ENCODE assay signal across 24 mouse cellular contexts in genomic region chr12:78727723-78728122, GRCm38 (mm10). TPM values are rescaled to one million over a fixed set of nuclear protein-coding genes. Genes with fewer than 3 reads are reported as not detected.
DNase-seq lines count a peak whose midpoint lies in the region; ATAC-seq lines count a peak whose summit lies in the region.
"Had no signal": no experiment of that assay in that cellular context is flagged by ENCODE, and none has a peak within 500 bp of the region (broad histone marks: within the 10 kb centered on the region; RNA-seq: fewer than 3 reads in every experiment).

No protein-coding gene starts in this region.

- peak; percentile 14 for DNase-seq in kidney, adult 9 months
- no peak for DNase-seq in kidney, adult 11 months
- DNase-seq in adipocyte (ENCODE audit: low spot score): peak; percentile 22
- peak; percentile 34 for DNase-seq in kidney, postnatal 10 days
- peak; percentile 2 to 28 for DNase-seq in kidney, postnatal 36 days
- no peak for DNase-seq in right cerebral cortex, postnatal 36 days (ENCODE audit: low spot score in 2 of 2)
- no peak for DNase-seq in layer of hippocampus, postnatal 36 days
- DNase-seq: adrenal gland, adult 8-10 months; adrenal gland, postnatal 25 days; B cell, adult 2 months; cerebellum, adult 18-20 months; cerebellum, adult 9-10 months; cerebellum, postnatal 14 days; gastrocnemius, postnatal 10 days; gastrocnemius, postnatal 36 days; heart, adult 2 months; heart, postnatal 14 days; heart, postnatal 4 days had no signal

- ATAC-seq in monocyte, adult 5-6 weeks (replicated peaks; ENCODE audit: insufficient number of reproducible peaks, low FRiP score, low TSS enrichment, poor library complexity, severe bottlenecking): no peak
- ATAC-seq: forebrain, embryonic 13.5 days; forebrain, embryonic 16.5 days had no signal

RNA-seq across cellular contexts. Expression of gene Mpp5, which starts 21.0 kb away (rescaled TPM):
- 13.7 to 57.8 TPM (median 16.3 TPM) in 3 replicates for total RNA-seq in monocyte, adult 5-6 weeks (2017)
- 10 to 100 TPM; 35.6 to 38.6 TPM for total RNA-seq in layer of hippocampus, postnatal 36 days (2021)

RNA-seq across cellular contexts. Expression of gene Fam71d, which starts 36.4 kb away (rescaled TPM):
- 2.4 TPM in 1 of 3 replicates, not detected in the others for total RNA-seq in monocyte, adult 5-6 weeks (2017)
- total RNA-seq in layer of hippocampus, postnatal 36 days (2021): 1 to 10 TPM; 1.2 to 2.7 TPM
- total RNA-seq: CH12.LX; gastrocnemius, adult 18-20 months; gastrocnemius, postnatal 10 days; granulocyte monocyte progenitor cell, adult 5-6 weeks; heart, adult 2 months had no signal

Comparison
In these comparisons a context has a peak if more than half of its experiments do, and no peak if none do; other contexts are left out.
1. DNase-seq: peak in kidney, adult 9 months (single experiment), adipocyte (single experiment), kidney, postnatal 10 days (single experiment) and kidney, postnatal 36 days (2 of 2); none in kidney, adult 11 months (single experiment), right cerebral cortex, postnatal 36 days (0 of 2) and layer of hippocampus, postnatal 36 days (0 of 2).